Mouse (Mus musculus): Measurements from ENCODE around the gene Memo1. TPM values are rescaled to one million over a fixed set of nuclear protein-coding genes. Genes with fewer than 3 reads are reported as not detected.
"Not testable (repeated sequence)": the region's sequence is repeated elsewhere in the genome, so short reads cannot be mapped to it uniquely, and the experiment has no call there.

Memo1 gene
- polyA plus RNA-seq, 1 experiment: 18.4 TPM

DNA sequence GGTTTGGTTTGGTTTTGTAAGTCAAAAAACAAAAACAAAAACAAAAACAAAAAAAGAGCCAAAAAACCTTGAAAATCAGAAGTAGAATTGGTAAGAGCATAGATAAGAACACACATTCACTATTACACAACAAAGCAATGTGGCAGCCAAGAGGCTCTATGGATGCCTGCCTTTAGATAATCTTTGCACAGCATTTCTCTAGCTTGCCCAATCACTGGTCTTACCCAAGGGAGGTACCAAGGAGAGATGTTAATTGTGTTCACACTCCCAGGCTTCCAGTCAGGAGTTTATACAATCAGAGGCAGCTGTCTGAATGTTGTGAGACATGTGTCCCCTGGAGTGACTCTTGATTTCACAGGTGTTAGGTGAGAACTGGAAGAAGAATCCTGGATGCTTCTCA is 114.4 kb downstream of the Memo1 start:
- Histone ChIP-seq H3K36me3 (ENCODE audit: control insufficient read depth) (peaks cover 11% of the 10 kb centered on the region), H3K9me3 (ENCODE audit: control insufficient read depth, low read length) (no peaks in the 10 kb centered on the region), H3K4me3 (replicated peaks) (no peak overlapping the region), H3K4me1 (ENCODE audit: control insufficient read depth) (no peaks in the 10 kb centered on the region), H3K27me3 (ENCODE audit: control insufficient read depth) (no peaks in the 10 kb centered on the region)
- no peak for TF ChIP-seq TAL1 (IDR thresholded peaks at IDR 0.05; ENCODE audit: low read length)
- no peak for TF ChIP-seq GATA1 (IDR thresholded peaks at IDR 0.05; ENCODE audit: low read length)

DNA sequence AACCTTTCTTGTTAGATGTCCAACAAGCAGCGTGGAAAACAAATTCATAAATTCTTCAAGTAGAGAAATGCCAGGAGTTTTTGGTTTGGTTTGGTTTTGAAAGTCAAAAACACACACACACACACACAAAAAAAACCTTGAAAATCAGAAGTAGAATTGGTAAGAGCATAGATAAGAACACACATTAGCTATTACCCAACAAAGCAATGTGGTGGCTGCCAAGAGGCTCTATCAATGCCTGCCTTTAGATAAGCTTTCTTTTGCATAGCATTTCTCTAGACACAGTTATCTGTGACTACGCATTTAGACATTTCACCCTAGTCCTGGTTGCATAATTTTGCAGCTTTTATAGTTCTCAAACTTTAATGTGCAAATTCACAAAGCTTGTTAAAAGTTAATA is 115.7 kb downstream of the Memo1 start:
- H3K9me3 ChIP-seq (ENCODE audit: control insufficient read depth, low read length); H3K27me3 ChIP-seq (ENCODE audit: control insufficient read depth); H3K36me3 ChIP-seq (ENCODE audit: control insufficient read depth); H3K4me1 ChIP-seq (ENCODE audit: control insufficient read depth); H3K4me3 ChIP-seq (replicated peaks): not testable (repeated sequence)

DNA sequence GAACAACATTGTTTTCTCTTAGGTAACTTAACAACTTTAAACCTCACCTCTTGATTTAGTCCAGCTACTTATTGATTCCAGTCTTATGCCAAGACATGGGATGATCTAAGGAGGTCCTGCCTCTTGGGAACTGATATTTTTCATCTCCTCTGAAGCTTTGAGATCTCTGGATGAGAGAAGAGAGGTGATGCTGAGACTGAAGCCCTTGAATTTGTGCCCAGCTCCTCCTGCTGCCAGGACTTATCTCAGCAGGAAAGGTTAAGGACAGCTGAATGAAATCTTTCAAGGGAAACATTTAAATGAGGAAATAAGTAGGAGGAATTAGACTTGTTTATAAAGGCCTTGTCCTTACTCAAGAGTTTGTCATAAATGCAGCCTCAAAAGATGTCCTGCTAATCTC is 121.6 kb downstream of the Memo1 start:
- Histone ChIP-seq H3K27me3 (ENCODE audit: control insufficient read depth) (no peaks in the 10 kb centered on the region), H3K9me3 (ENCODE audit: control insufficient read depth, low read length) (no peaks in the 10 kb centered on the region), H3K36me3 (ENCODE audit: control insufficient read depth) (no peaks in the 10 kb centered on the region), H3K4me1 (ENCODE audit: control insufficient read depth) (no peaks in the 10 kb centered on the region), H3K4me3 (replicated peaks) (no peak overlapping the region)
- TF ChIP-seq TAL1 (IDR thresholded peaks at IDR 0.05; ENCODE audit: low read length) (no peak), GATA1 (IDR thresholded peaks at IDR 0.05; ENCODE audit: low read length) (no peak)

DNA sequence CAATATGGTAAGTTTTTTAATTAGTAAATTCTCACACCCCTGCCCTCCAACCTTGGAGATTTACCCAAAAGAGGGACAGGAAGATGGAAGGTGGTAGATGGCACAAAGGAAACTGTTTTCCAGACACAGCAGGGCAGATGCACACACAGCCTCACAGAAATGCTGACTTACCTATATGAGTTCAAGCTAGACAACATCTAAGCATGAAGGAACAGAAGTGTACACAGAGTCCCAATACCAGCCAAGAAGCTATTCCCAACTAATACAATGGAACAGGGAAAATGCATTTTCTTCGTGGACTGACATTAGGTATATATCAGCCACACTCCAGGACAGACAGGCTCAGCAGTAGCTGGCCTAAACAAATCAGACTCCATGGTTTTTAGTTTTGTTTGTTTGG is 122.5 kb downstream of the Memo1 start:
- H3K36me3 ChIP-seq (ENCODE audit: control insufficient read depth): no peaks in the 10 kb centered on the region

DNA sequence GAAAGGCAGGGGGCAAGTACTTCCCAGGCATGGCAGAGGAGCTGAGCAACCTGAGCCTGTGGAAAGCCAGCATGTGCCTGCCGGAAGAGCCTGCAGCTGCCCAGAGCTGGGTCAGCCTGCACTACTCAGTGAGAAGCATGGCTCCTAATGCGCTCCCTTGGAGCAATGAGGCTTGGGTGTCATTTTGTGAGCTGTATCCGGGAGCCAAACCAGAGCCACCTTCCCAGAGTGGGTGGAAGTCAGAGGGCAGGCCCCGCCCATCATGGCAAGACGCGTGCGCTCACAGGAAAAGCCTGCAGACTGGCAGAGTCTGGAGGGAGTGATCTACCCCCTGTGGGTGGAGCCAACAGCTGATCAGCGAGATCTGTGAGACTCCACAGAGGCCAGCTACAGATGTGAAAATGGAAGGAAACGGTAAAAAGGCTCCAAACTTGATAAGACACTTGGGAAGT is 135.9 kb downstream of the Memo1 start:
- TF ChIP-seq TAL1 (IDR thresholded peaks at IDR 0.05; ENCODE audit: low read length) (no peak), GATA1 (IDR thresholded peaks at IDR 0.05; ENCODE audit: low read length) (no peak)
- peak overlapping the region; percentile 52 for H3K4me3 ChIP-seq (replicated peaks)
- no peaks in the 10 kb centered on the region for H3K27me3 ChIP-seq (ENCODE audit: control insufficient read depth)
- peaks cover 5% of the 10 kb centered on the region for H3K4me1 ChIP-seq (ENCODE audit: control insufficient read depth)
- no peaks in the 10 kb centered on the region for H3K36me3 ChIP-seq (ENCODE audit: control insufficient read depth)
- H3K9me3 ChIP-seq (ENCODE audit: control insufficient read depth, low read length): no peaks in the 10 kb centered on the region

More for the DNA sequence above, 122.5 kb downstream of the Memo1 start:
- Histone ChIP-seq H3K27me3 (ENCODE audit: control insufficient read depth) (no peaks in the 10 kb centered on the region), H3K9me3 (ENCODE audit: control insufficient read depth, low read length) (no peaks in the 10 kb centered on the region), H3K4me3 (replicated peaks) (no peak overlapping the region), H3K4me1 (ENCODE audit: control insufficient read depth) (no peaks in the 10 kb centered on the region)
- TF ChIP-seq GATA1 (IDR thresholded peaks at IDR 0.05; ENCODE audit: low read length): no peak
- no peak for TF ChIP-seq TAL1 (IDR thresholded peaks at IDR 0.05; ENCODE audit: low read length)

DNA sequence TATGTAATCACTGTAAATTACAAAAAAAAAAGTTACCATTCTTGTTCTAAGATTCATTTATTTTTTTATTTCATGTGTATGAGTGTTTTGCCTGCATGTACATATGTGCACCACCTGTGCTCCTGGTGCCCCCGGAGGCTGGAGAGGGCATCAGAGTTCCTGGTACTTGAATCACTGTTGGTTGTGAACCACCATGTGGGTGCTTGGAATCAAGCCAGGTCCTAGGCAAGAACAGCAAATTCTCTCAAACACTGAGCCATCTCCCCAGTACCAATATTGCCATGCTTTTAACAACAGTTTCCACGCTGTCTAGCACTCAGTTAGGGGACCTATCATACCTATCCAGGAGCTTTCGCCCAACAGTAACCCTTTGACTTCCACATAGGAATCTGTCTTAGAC is 137.2 kb downstream of the Memo1 start:
- TF ChIP-seq GATA1 (IDR thresholded peaks at IDR 0.05; ENCODE audit: low read length): no peak
- no peak for TF ChIP-seq TAL1 (IDR thresholded peaks at IDR 0.05; ENCODE audit: low read length)
- no peaks in the 10 kb centered on the region for H3K9me3 ChIP-seq (ENCODE audit: control insufficient read depth, low read length)
- no peaks in the 10 kb centered on the region for H3K27me3 ChIP-seq (ENCODE audit: control insufficient read depth)
- H3K36me3 ChIP-seq (ENCODE audit: control insufficient read depth): no peaks in the 10 kb centered on the region
- H3K4me1 ChIP-seq (ENCODE audit: control insufficient read depth): peaks cover 5% of the 10 kb centered on the region
- no peak overlapping the region for H3K4me3 ChIP-seq (replicated peaks)

Other genes starting within 250 kb of the Memo1 start
- not detected in 2 replicates for gene Srd5a2, start 247.6 kb downstream of the Memo1 start, polyA plus RNA-seq (2012)
- 7.9 and 9.4 TPM in 2 replicates for gene Dpy30, start 28.4 kb upstream of the Memo1 start, polyA plus RNA-seq (2012)
- 0.20 and 0.30 TPM in 2 replicates for gene Spast, start 43.5 kb upstream of the Memo1 start, polyA plus RNA-seq (2012)
- gene Slc30a6, start 100.1 kb upstream of the Memo1 start, polyA plus RNA-seq (2012): 0.10 and 0.14 TPM in 2 replicates
- not detected in 2 replicates for gene Nlrc4, start 163.6 kb upstream of the Memo1 start, polyA plus RNA-seq (2012)
- gene Yipf4, start 194.0 kb upstream of the Memo1 start, polyA plus RNA-seq (2012): 7.8 and 10.0 TPM in 2 replicates
- 0.73 and 1.1 TPM in 2 replicates for gene Birc6, start 232.8 kb upstream of the Memo1 start, polyA plus RNA-seq (2012)

All from erythroblast, embryonic 14.5 days (primary cell).